Mouse (Mus musculus): ENCODE results near the gene Paf1. TPM values are rescaled to one million over a fixed set of nuclear protein-coding genes. Genes with fewer than 3 reads are reported as not detected.

Paf1 gene
- total RNA-seq, 4 experiments from 2014 or later, result 19.8 to 32.6 (median 24.8) TPM

DNA sequence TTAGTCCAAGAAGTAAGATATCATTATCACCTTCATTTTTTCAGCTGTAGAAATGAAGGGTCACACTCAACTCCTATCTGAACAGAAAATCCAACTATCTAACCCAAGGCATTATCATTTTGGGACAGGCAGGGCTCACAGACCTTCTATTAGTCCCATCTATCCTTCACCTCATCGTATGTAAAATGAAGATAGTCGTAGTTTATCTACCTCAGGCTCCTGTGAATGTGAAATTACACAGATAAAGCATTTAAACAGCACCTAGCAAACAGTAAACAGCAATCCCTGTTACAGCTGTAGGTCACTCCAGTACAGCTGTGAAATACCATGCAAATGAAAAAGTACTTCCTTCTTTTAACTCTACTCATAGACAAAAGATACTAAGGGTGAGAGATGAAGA is 39.5 kb downstream of the Paf1 start:
- DNase-seq (ENCODE audit: low spot score in 2 of 2), result no peak

DNA sequence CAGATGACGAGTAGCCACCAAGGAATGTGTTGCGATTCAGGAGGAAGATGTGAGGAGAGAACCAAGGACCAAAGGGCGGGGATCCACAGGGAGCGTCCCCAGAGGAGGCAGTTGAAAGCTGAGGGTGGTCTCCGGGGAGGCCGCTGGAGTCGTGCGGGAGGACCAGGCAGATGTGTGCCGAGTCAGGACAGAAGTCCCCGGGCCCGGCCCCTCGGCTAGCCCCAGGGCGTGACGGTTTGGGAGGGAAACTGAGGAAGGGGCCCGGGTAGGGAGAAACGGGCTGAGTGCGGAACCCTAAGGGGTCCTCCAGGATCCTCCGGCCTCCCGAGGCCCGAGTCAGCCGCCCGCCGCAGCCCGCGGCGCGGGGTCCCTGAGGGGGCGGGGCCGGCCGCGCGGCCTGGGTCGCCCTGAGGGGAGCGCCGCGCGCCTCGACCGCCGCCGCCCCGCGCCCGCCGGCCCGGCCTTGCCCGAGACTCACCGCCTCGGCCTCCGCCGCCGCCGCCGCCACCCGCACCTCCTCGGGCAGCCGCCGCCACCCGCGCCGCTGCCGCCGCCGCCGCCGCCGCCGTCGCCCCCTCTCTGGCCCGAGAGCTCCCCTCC is 43.0 kb downstream of the Paf1 start:
- DNase-seq (ENCODE audit: low spot score in 2 of 2), result peak in 1 of 2 experiments; percentile 19

DNA sequence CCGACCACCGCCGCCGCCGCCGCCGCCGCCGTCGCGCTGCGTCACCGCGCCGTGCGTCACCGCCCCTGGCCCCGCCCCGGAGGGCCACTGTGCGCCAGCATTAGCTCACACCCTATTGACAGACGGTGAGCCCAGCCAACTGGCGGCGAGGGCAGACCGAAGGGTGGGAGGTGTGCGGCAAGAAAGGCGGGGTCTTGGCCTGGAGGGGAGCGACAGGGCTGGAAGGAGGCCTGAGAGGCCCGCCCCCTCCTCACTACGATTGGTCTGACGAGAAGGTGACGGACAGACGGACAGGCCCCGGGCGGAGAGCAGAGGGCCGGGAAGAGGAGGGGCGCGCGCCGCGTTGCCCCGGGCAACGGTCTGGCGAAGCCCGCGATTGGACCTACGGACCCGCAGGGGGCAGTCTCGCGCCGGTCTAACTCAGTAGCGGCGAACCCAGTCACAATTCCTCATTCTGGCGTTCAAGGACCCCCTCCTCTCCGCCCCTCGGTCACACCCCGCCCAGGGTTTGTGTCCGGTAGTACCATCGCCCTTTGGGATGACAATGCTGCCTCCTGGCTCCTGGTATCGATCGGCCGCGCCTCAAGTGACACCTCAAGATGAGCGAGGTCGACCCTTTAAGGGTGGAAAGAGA is 43.6 kb downstream of the Paf1 start:
- peak; percentile 100 for DNase-seq (ENCODE audit: low spot score in 2 of 2)

DNA sequence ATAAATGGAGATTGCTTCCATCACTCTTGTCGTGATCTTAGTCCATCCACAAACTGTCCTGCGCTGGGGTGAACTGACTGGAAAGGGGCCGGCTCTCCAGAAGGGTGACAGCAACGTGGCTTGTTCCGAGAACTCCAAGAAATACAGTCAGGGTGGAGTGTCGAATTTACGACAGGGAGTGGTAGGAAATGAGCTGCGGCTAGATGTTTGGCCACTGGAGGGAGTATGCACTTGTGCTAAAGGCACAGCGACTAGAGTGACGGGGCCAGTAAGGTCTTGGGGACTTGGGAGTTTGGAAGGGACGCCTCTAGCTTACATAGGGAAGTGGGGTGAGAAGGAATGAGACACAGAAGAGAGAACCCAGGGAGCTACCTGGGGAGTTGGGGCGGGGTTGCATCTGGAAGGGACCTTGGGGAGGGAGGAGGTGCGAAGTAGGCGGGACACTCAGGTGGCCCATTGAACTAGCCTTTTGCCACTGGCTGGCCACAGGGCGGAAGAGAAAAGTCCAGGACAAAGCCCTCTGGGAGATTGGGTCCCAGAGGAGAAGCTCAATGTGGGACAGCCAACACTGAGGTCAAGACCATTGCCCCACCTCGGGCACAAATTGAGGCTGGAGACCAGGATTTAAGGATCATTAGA is 44.3 kb downstream of the Paf1 start, which contains the start of gene Gmfg:
Gene Gmfg (plus strand): TSS at position 516 of the 639 bp plus-strand sequence.
- DNase-seq (ENCODE audit: low spot score in 2 of 2), result peak; percentile 67 to 68

DNA sequence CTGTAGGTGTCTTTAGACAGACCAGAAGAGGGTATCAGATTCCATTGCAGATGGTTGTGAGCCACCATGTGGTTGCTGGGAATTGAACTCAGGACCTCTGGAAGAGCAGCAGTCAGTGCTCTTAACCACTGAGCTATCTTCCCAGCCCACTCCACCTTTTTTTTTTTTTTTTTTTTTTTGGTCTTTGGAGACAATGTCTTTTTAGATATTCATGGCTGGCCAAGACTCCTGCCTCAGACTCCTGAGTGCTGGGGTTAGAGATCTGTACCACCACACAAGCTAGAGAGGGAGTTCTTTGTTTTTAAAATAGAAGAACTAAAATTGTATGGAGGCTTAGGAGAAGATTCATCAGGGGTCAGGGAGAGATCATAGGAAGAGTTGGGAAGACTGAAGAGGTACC is 45.2 kb downstream of the Paf1 start:
- no peak for DNase-seq (ENCODE audit: low spot score in 2 of 2)

DNA sequence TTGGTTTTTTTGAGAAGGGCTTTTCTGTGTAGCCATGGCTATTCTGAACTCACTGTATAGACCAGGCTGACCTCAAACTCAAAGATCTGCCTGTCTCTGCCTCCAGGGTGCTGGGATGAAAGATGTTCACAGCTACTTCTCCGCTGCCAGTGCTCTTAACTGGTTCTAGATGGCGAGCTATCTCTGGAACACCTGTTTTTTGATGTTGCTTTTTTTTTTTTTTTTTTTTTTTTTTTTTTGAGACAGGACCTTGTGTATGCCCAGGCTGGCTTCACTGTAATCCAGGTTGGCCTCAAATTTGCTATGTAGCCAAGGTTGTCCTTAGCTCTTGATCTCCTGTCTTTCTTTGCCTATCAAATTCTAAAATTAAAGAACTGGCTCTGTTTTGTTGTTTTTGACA is 46.0 kb downstream of the Paf1 start:
- DNase-seq (ENCODE audit: low spot score in 2 of 2), result no peak

DNA sequence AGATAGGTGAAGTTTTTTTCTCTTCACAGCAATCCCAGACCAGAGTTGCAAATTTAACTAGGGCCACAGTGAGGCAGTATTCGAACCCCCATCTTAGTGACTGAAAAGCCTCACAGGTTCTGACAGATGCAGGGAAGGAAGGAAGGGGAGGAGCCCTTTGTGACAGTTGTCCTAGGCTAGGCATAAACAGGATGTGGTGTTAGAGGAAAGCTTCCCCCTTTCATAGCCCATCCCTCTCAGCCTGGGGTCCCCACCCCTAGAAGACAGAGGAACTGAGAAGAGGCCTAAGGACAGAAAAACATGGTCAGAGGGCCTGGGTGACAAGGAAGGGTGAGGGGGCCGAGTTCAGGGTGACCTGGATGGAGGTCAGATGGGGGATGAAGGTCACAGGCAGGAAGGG is 48.0 kb downstream of the Paf1 start:
- no peak for DNase-seq (ENCODE audit: low spot score in 2 of 2)

DNA sequence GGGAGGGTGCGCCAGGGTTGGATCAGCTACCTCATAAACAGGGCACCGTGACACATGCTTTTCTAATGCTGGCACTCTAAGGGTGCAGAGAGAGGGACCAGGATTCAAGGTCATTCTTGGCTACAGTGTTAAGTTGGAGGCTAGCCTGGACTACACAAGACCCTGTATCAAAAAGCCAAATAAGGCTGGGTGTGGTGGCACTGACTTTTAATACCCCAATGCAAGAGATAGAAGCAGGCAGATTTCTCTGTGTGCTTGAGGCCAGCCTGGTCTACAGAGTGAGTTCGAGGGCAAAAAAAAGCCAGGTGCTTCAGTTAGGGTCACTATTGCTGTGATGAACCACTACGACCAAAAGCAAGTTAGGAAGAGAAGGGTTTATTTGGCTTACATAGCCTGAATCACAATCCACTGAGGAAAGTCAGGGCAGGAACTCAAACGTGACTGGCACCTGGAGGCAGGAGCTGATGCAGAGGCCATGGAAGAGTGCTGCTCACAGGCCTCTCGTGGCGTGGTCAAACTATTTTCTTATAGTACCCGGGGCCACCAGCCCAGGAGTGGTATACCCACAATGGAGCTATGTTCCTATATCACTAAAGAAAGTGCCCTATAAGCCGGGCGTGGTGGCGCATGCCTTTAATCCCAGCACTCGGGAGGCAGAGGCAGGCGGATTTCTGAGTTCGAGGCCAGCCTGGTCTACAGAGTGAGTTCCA is 49.2 kb downstream of the Paf1 start:
- no peak for DNase-seq (ENCODE audit: low spot score in 2 of 2)

DNA sequence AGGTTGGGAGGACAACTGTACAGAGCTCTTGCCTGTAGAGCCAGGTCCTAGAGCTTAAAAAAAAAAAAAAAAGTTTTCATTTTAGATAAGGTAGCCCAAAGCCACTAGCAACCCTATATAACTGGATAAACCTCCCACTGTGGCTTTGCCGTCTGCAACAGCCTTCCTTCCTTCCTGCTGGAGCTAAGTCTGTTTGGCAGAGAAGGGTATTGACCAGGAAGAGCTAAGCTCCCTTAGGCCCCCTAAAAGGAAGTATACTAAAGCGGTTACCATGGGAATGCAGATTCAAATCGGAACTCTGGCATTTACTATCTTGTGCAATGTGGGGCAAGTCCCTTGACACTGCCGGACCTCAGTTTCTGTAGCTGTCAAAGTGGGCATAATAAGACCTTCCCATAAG is 49.9 kb downstream of the Paf1 start:
- no peak for DNase-seq (ENCODE audit: low spot score in 2 of 2)

DNA sequence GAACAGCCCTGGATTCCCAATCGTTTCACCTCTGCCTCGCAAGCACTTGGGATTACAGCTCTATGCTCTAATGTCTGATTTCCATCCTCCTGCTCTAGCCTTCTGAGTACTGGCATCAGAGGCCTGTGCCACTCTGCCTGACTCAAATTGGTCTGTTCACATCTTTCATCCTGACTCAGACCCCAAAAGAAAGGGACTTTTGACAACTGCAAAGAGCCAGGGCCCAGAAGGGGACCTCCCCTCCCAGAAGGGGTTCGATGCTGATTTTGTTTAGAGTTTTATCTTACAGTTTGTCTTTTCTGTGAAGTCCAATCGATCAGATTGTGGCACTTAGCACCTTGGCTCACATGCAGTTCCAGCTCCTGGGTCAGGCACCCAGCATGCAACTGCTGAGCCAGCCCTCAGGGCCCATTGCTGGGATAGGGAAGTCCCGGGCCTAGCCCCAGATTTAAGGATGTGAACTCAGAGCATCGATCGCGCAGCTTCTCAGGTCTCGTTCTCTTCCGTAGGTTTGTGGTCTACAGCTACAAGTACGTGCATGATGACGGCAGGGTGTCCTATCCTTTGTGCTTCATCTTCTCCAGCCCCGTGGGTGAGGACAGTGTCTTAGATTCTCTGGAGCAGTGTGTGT is 51.7 kb downstream of the Paf1 start:
- no peak for DNase-seq (ENCODE audit: low spot score in 2 of 2)

DNA sequence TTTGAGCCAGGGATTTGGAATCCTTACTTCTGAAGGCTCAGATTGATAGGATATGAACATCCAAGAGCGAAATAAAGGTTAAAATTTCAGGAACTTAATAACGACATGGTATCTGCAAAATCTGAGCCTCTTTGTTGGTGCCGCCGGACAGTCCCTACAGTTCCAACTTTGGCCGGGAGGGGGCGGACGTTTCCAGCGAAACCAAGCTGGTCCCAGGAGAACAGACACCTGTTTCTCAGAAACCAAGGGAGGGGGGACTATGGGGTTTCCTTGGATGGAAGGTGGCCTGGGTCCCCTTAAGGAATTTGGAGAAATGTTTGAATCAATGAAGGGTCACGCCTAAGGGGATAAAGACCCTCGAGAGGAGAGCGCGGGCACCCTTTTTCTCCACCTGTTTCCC is 53.7 kb downstream of the Paf1 start:
- DNase-seq (ENCODE audit: low spot score in 2 of 2), result peak; percentile 51 to 72

DNA sequence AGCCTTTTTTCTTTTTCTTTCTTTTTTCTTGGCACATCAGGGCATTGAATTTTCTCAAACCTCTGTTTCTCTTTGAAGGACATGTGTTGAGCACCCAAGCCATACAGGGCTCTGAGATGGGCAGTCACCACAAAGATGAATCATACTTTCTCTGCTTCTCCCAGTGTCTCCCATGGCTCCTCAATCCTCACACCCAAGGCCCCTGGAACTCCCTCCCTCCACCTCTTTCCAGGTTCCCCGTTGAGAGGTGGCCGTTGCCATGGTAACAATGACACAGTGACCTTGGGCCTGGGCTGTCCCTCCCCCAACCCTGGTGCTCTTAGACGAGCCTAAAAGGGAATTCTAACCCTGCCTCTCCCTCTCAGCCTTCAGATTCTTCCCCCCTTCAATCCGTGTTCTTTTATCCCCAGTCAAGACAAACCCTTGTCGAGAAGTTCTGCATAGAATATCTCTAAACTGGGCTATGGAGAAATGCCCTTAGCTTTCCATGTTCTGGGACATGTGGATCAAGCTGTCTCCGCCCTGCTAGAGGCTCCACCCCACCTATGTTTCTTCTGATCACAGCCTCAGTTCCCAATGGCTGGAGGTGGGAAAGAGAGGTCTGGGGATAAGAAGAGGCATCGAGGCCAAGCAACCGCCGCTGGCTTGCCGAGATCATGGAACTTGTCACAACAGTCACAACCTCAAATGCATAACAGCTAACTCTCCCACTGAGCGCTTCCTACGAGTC is 54.5 kb downstream of the Paf1 start:
- no peak for DNase-seq (ENCODE audit: low spot score in 2 of 2)

DNA sequence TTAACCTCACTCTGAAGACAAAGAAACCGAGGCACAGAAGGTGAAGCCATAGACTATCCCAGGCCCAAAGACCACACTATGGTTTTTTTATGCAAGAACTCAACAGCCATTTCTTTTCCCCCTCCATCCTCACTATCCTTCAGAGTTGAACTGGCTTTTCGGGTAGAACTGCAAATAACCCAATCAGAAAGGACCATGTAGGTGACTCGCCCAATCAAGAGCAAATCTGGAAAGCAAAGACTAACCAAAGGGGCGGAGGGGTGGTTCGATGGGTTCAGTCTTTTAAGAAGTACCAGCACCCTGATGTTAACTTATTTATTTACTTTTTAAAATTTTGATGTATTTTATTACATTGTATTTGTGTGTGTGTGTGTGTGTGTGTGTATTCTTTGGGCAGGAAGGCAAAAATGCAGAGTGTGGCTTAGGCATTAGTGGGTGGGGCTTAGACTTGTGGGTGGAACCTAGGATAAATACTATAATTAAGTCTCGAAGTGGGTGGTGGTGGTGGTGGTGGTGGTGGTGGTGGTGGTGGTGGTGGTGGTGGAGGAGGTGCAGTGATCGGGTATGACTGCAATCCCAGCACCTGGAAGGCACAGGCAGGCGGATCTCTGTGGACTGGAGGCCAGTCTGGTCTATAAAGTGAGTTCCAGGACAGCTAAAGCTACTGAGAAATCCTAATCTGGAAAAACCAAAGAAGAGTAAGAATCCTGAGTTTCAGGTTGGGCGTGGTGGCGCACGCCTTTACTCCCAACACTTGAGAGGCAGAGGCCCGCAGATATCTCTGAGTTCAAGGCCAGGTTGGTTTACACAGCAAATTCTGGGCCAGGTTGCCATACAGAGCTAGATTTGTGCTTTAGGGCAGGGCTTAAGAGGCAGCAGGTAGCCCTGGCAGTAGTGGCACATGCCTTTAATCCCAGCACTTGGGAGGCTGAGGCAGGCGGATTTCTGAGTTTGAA is 55.4 kb downstream of the Paf1 start:
- no peak for DNase-seq (ENCODE audit: low spot score in 2 of 2)

Other genes with a start within 250 kb of the Paf1 start
- gene Fbl, start 223.2 kb upstream of the Paf1 start, total RNA-seq (2022), result 10 to 100 TPM; 16.8 to 25.3 (median 18.6) TPM
- 10 to 100 TPM; 58.2 to 74.5 (median 66.1) TPM for gene Dyrk1b, start 213.5 kb upstream of the Paf1 start, total RNA-seq (2022)
- 1 to 10 TPM; 5.6 to 5.9 (median 5.8) TPM for gene Eid2, start 125.1 kb upstream of the Paf1 start, total RNA-seq (2022)
- 1 to 10 TPM; 5.1 to 7.2 (median 6.3) TPM for gene Eid2b, start 115.2 kb upstream of the Paf1 start, total RNA-seq (2022)
- not detected for gene Selenov, start 101.8 kb upstream of the Paf1 start, total RNA-seq (2022)
- not detected for gene Dll3, start 90.7 kb upstream of the Paf1 start, total RNA-seq (2022)
- gene Timm50, start 80.9 kb upstream of the Paf1 start, total RNA-seq (2022), result 10 to 100 TPM; 39.4 to 49.9 (median 45.0) TPM
- 10 to 100 TPM; 61.6 to 76.5 (median 73.0) TPM for gene Supt5, start 54.2 kb upstream of the Paf1 start, total RNA-seq (2022)
- gene Rps16, start 42.3 kb upstream of the Paf1 start, total RNA-seq (2022), result 100 to 1,000 TPM; 442 to 558 (median 490) TPM
- 1 to 10 TPM; 2.0 to 3.3 (median 2.6) TPM for gene Plekhg2, start 20.4 kb upstream of the Paf1 start, total RNA-seq (2022)
- gene Zfp36, start 12.7 kb upstream of the Paf1 start, total RNA-seq (2022), result 10 to 100 TPM in 2 of 4 experiments, 1 to 10 TPM in 2; 6.5 to 25.6 (median 9.0) TPM
- 10 to 100 TPM; 19.3 to 24.6 (median 20.5) TPM for gene Med29, start 243 bp upstream of the Paf1 start, total RNA-seq (2022)
- gene Gmfg, start 44.5 kb downstream of the Paf1 start, total RNA-seq (2022), result 1 to 10 TPM in 2 of 4 experiments, under 1 TPM in 1, not detected in 1; 0.46 to 1.7 (median 1.3) TPM
- gene Lrfn1, start 59.0 kb downstream of the Paf1 start, total RNA-seq (2022), result under 1 TPM in 2 of 4 experiments, not detected in 2; 0.08 to 0.34 TPM
- not detected for gene Ifnl2, start 117.5 kb downstream of the Paf1 start, total RNA-seq (2022)
- not detected for gene Ifnl3, start 129.9 kb downstream of the Paf1 start, total RNA-seq (2022)
- gene Sycn, start 147.9 kb downstream of the Paf1 start, total RNA-seq (2022), result not detected
- not detected for gene Nccrp1, start 154.3 kb downstream of the Paf1 start, total RNA-seq (2022)
- gene Samd4b, start 205.2 kb downstream of the Paf1 start, total RNA-seq (2022), result 10 to 100 TPM in 2 of 4 experiments, 1 to 10 TPM in 2; 8.9 to 11.9 (median 10.1) TPM
- 1 to 10 TPM; 1.8 to 3.7 (median 2.9) TPM for gene Pak4, start 205.2 kb downstream of the Paf1 start, total RNA-seq (2022)
- gene Acp7, start 238.4 kb downstream of the Paf1 start, total RNA-seq (2022), result not detected

All from gastrocnemius, adult 8-10 months (tissue).